Mouse (Mus musculus) stomach, postnatal 0 days (tissue): ENCODE results near the gene Armcx3. TPM values are rescaled to one million over a fixed set of nuclear protein-coding genes. Genes with fewer than 3 reads are reported as not detected.

Source experiments
- ATAC-seq: fragments of 200-750 bp; cut with Nextera tagmentation; 2 replicates; pipeline ENCODE4 v1.8.0; 2017; ENCODE audit not compliant: low FRiP score, low TSS enrichment
- DNase-seq: peaks from one replicate; pipeline ENCODE4 v3.0.0-alpha.2; 2016; ENCODE audit warnings: low spot score
- H3K27ac ChIP-seq: fragments of 300-500 bp; sonication (generic); replicated peaks from 2 replicates; pipeline ENCODE4 v1.5.1; 2014; ENCODE audit warnings: mild to moderate bottlenecking, control low read depth
- H3K27me3 ChIP-seq: fragments of 300-500 bp; sonication (generic); 2 replicates; pipeline ENCODE4 v1.6.1; 2014; ENCODE audit warnings: low read length; ENCODE audit not compliant: control insufficient read depth, insufficient read depth
- H3K36me3 ChIP-seq: fragments of 300-500 bp; sonication (generic); 2 replicates; pipeline ENCODE4 v1.6.1; 2014; ENCODE audit warnings: low read length, mixed read lengths; ENCODE audit not compliant: control insufficient read depth, insufficient read depth
- H3K4me1 ChIP-seq: fragments of 300-500 bp; sonication (generic); replicated peaks from 2 replicates; pipeline ENCODE4 v1.6.1; 2014; ENCODE audit warnings: antibody characterized with exemption; ENCODE audit not compliant: control insufficient read depth, insufficient read depth
- H3K4me2 ChIP-seq: fragments of 300-500 bp; sonication (generic); replicated peaks from 2 replicates; pipeline ENCODE4 v1.6.1; 2014; ENCODE audit warnings: low read depth, mild to moderate bottlenecking, control low read depth, moderate library complexity
- H3K4me3 ChIP-seq: fragments of 300-500 bp; sonication (generic); 2 replicates; pipeline ENCODE4 v1.5.1; 2014; ENCODE audit warnings: low read depth, low read length, control low read depth
- H3K9ac ChIP-seq: fragments of 300-500 bp; sonication (generic); 2 replicates; pipeline ENCODE4 v1.6.1; 2014; ENCODE audit warnings: mild to moderate bottlenecking, low read length, control low read depth, mixed read lengths
- H3K9me3 ChIP-seq: fragments of 300-500 bp; sonication (generic); 2 replicates; pipeline ENCODE4 v1.6.1; 2016; ENCODE audit warnings: low read length; ENCODE audit not compliant: control insufficient read depth
- CTCF ChIP-seq: IDR thresholded peaks from 2 replicates; pipeline ENCODE4 v1.5.1; 2016; ENCODE audit warnings: antibody characterized with exemption, low read depth, mild to moderate bottlenecking, moderate library complexity
- WGBS: fragments of 180-500 bp; shearing (Covaris S2); extraction: QIAGEN DNeasy Blood & Tissue Kit; methylation state at CpG from one replicate; pipeline ENCODE4 v1.1.7; 2014; 5-methylcytosine and 5-hydroxymethylcytosine counted together
- microRNA-seq: library from miRNA; unstranded; fragments of <30 nt; microRNA quantifications from one replicate; pipeline ENCODE4, GENCODE M21; 2016
- polyA plus RNA-seq: library from polyadenylated mRNA; unstranded; fragments of >200 nt; fragmentation: Nextera tagmentation; extraction: Ambion mirVana; gene quantifications from 2 replicates; pipeline ENCODE4 v1.2.1, GENCODE M21; 2015

Armcx3 gene
- polyA plus RNA-seq, 1 experiment from 2014 or later = 40.0 TPM

- H3K9me3 ChIP-seq = no peaks in the 10 kb centered on the region
- no peaks in the 10 kb centered on the region for H3K4me1 ChIP-seq
- no peak for TF ChIP-seq CTCF
- H3K9ac ChIP-seq = peak within 1 kb of the TSS; percentile 56
- ATAC-seq (peak; percentile 79; the same call in 1 of the 2 replicates), DNase-seq (peak; percentile 27)
- H3K4me2 ChIP-seq = peak within 1 kb of the TSS; percentile 56
- 13% methylated on average over 16 of the region's 16 CpGs for WGBS
- H3K27me3 ChIP-seq = no peaks in the 10 kb centered on the region
- peak within 1 kb of the TSS; percentile 45; the same call in 1 of the 2 replicates for H3K27ac ChIP-seq
- H3K36me3 ChIP-seq = no peaks in the 10 kb centered on the region
- peak within 1 kb of the TSS; percentile 48 for H3K4me3 ChIP-seq
These were observed 52.4 kb downstream of the Armcx3 start, which contains the start of gene Armcx2 for GRCm38 (mm10) chrX:134808755-134809224. Armcx2 (minus strand) TSS chrX:134809221.

Small RNA genes lying within 50 kb of the gene (microRNA-seq; reads per million reads assigned to microRNA genes)
- not detected for gene Mir7093

Other genes with a start within 250 kb of the Armcx3 start
- 63.1 and 63.4 TPM in 2 replicates for gene Timm8a1, start 214.7 kb upstream of the Armcx3 start, polyA plus RNA-seq
- 0.72 and 0.74 TPM in 2 replicates for gene Btk, start 173.0 kb upstream of the Armcx3 start, polyA plus RNA-seq
- gene Rpl36a, start 170.9 kb upstream of the Armcx3 start, polyA plus RNA-seq = 419 and 471 TPM in 2 replicates
- gene Gla, start 155.5 kb upstream of the Armcx3 start, polyA plus RNA-seq = 3.6 and 3.9 TPM in 2 replicates
- gene Hnrnph2, start 155.4 kb upstream of the Armcx3 start, polyA plus RNA-seq = 65.3 and 67.2 TPM in 2 replicates
- gene Armcx4, start 70.1 kb upstream of the Armcx3 start, polyA plus RNA-seq = 1.3 and 1.4 TPM in 2 replicates
- gene Armcx1, start 38.6 kb upstream of the Armcx3 start, polyA plus RNA-seq = 14.9 and 15.2 TPM in 2 replicates
- 8.7 and 9.9 TPM in 2 replicates for gene Armcx6, start 5.2 kb upstream of the Armcx3 start, polyA plus RNA-seq
- gene Armcx2, start 52.6 kb downstream of the Armcx3 start, polyA plus RNA-seq = 19.3 and 19.9 TPM in 2 replicates
- gene Nxf2, start 208.2 kb downstream of the Armcx3 start, polyA plus RNA-seq = 0.15 and 0.16 TPM in 2 replicates